Mouse (Mus musculus) kidney, adult 2 months (tissue): ENCODE measurements at regions not wholly inside any gene's neighbourhood (a gene's known extent, or its start where the extent isn't known, plus 50 kb on each side); places are given as distances from the start of the nearest gene placed in this dataset.

ENCODE experiments used
- CTCF ChIP-seq: fragments of 200-500 bp; conservative IDR thresholded peaks from 2 replicates; pipeline ENCODE4 v1.5.1; 2011; ENCODE audit warnings: low read depth, mild to moderate bottlenecking, control low read depth, low read length, moderate library complexity, mixed read lengths; ENCODE audit not compliant: insufficient read depth, insufficient read length
- POLR2A ChIP-seq: fragments of 200-500 bp; IDR thresholded peaks from one replicate; pipeline ENCODE4 v1.6.1; 2011; ENCODE audit warnings: low read depth, low read length, control low read depth

- TF ChIP-seq POLR2A: no peak
- no peak for TF ChIP-seq CTCF
Observed at GRCm38 (mm10) chr14:58967163-58967562, 175.5 kb downstream of the 1700129C05Rik start.
